Mouse (Mus musculus) heart, adult 2 months (tissue): Measurements from ENCODE around the gene Psph. TPM values are rescaled to one million over a fixed set of nuclear protein-coding genes. Genes with fewer than 3 reads are reported as not detected.
"Not testable (repeated sequence)": the region's sequence is repeated elsewhere in the genome, so short reads cannot be mapped to it uniquely, and the experiment has no call there.

Experiments
- DNase-seq, 2 experiments: peaks; one replicate each; pipeline ENCODE4 v3.0.0; 2021
- H3K27ac ChIP-seq: fragments of 200-600 bp; 2 replicates; pipeline ENCODE4 v1.8.1; 2022
- H3K27me3 ChIP-seq: fragments of 200-500 bp; 2 replicates; pipeline ENCODE4 v1.6.1; 2012; ENCODE audit warnings: mild to moderate bottlenecking, low read length, inconsistent platforms, mixed read lengths; ENCODE audit not compliant: control insufficient read depth, insufficient read depth
- H3K36me3 ChIP-seq: fragments of 200-500 bp; 2 replicates; pipeline ENCODE4 v1.6.1; 2012; ENCODE audit warnings: low read length, inconsistent platforms; ENCODE audit not compliant: control insufficient read depth, insufficient read depth
- H3K4me1 ChIP-seq: fragments of 200-500 bp; 2 replicates; pipeline ENCODE4 v1.6.1; 2011; ENCODE audit warnings: low read length; ENCODE audit not compliant: control insufficient read depth, insufficient read depth
- H3K4me3 ChIP-seq: fragments of 200-600 bp; 2 replicates; pipeline ENCODE4 v1.8.1; 2022
- H3K79me2 ChIP-seq: fragments of 200-500 bp; replicated peaks from 2 replicates; pipeline ENCODE4 v1.6.1; 2012; ENCODE audit warnings: mild to moderate bottlenecking, inconsistent platforms, low read length, moderate library complexity, mixed read lengths; ENCODE audit not compliant: control insufficient read depth, insufficient read depth
- H3K9ac ChIP-seq: fragments of 200-500 bp; 2 replicates; pipeline ENCODE4 v1.6.1; 2012; ENCODE audit warnings: low read depth, mild to moderate bottlenecking, control low read depth, inconsistent platforms, low read length, mixed read lengths
- CTCF ChIP-seq: fragments of 200-600 bp; IDR thresholded peaks from 2 replicates; pipeline ENCODE4 v1.8.1; 2022; ENCODE audit warnings: antibody characterized with exemption, mild to moderate bottlenecking, moderate library complexity
- EP300 ChIP-seq: fragments of 200-500 bp; IDR thresholded peaks from 2 replicates; pipeline ENCODE4 v1.6.1; 2011; ENCODE audit warnings: low read depth, low read length, control low read depth; ENCODE audit not compliant: insufficient read depth
- POLR2A ChIP-seq: fragments of 200-500 bp; IDR thresholded peaks from 2 replicates; pipeline ENCODE4 v1.6.1; 2011; ENCODE audit warnings: mild to moderate bottlenecking, low read depth, low read length, control low read depth; ENCODE audit not compliant: insufficient read depth
- whole genome bisulfite sequencing: fragments of 180-500 bp; shearing (Covaris S2); methylation state at CpG from one replicate; pipeline ENCODE4 v1.1.7; 2018; 5-methylcytosine and 5-hydroxymethylcytosine counted together
- intact Hi-C: fragments of 180-260 bp; cut with DNase I; formaldehyde crosslinking; loops from one replicate; pipeline ENCODE4 v1.15.1; 2025
- polyA plus RNA-seq: library from polyadenylated mRNA; depleted of rRNA; stranded (reverse); fragments of >200 nt; gene quantifications from 2 replicates; pipeline ENCODE4 v1.2.3, GENCODE M21; 2012
- total RNA-seq, 2 experiments: library from RNA; stranded (reverse); gene quantifications; 2 replicates each; pipeline ENCODE4 v1.2.3; 2021

Gene Psph
- total and polyA plus RNA-seq, 3 experiments: 6.0 to 8.7 (median 7.7) TPM

DNA sequence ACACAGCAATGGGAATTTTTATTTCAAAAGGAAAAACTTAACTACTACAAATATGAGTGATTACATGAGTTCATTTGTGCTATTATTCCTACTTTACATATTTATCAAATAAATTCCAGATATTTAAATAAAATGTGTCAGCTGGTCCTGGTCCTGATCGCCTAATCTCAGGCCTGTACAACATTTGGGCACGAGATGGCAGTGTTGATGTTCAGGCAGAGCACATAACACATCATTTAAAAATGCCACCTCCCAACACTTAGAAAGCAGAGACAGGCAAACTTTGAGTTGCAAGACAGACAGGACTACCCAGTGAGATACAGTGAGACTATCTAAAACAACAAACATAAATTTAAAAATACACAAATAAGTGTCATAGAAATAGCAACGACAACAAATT lies 5.0 kb downstream of the Psph start:
- Histone ChIP-seq H3K27me3 (no peaks in the 10 kb centered on the region), H3K27ac (no peak overlapping the region), H3K4me3 (no peak overlapping the region), H3K79me2 (no peaks in the 10 kb centered on the region; the same call in 1 of the 2 replicates), H3K9ac (no peak overlapping the region), H3K36me3 (no peaks in the 10 kb centered on the region), H3K4me1 (0 out of 2 replicates have a peak, but pooled peaks cover 1% of the 10 kb centered on the region)
- DNase-seq: no peak
- TF ChIP-seq CTCF (peak; percentile 61), POLR2A (no peak), EP300 (0 out of 2 replicates have a peak, but pooled peaks have one; percentile 17)
- intact Hi-C loops: no loop called here
- 30% methylated on average over 3 of the region's 3 CpGs for WGBS

DNA sequence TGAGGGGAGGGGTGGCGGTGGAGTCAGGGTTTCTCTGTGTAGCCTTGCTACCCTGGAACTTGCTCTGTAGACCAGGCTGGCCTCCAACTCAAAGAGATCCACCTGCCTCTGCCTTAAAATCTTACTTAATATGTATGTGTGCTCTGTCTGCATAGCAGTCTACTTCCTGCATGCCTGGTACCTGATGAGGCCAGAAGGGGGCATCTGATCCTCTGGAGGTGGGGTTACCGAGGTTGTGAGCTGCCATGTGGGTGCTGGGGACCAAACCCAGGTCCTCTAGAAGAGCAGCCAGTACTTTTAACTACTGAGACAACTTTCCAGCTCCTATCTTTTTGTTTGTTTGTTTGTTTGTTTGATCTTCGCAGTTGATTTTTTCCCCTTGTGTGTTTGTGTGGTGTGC lies 7.1 kb downstream of the Psph start:
- Histone ChIP-seq H3K4me3 (no peak overlapping the region), H3K27ac (no peak overlapping the region), H3K36me3 (no peaks in the 10 kb centered on the region), H3K4me1 (no peaks in the 10 kb centered on the region), H3K27me3 (no peaks in the 10 kb centered on the region), H3K9ac (no peak overlapping the region), H3K79me2 (no peaks in the 10 kb centered on the region; the same call in 1 of the 2 replicates)
- intact Hi-C loops: no loop called here
- no peak for DNase-seq
- WGBS: 90% methylated on average over 3 of the region's 3 CpGs
- TF ChIP-seq CTCF: no peak
- TF ChIP-seq POLR2A: no peak
- no peak for TF ChIP-seq EP300

GRCm38 (mm10) chr5:129778996-129779716 lies 8.1 kb downstream of the Psph start:
- no peaks in the 10 kb centered on the region for H3K36me3 ChIP-seq
- WGBS: 2% methylated on average over 32 of the region's 32 CpGs
- no peaks in the 10 kb centered on the region for H3K79me2 ChIP-seq
- peak overlapping the region; percentile 74 for H3K9ac ChIP-seq
- H3K4me1 ChIP-seq: no peaks in the 10 kb centered on the region
- no peak for TF ChIP-seq CTCF
- TF ChIP-seq POLR2A: peak; percentile 60
- no peak for TF ChIP-seq EP300
- DNase-seq: peak; percentile 85 to 90
- no peaks in the 10 kb centered on the region for H3K27me3 ChIP-seq
- H3K4me3 ChIP-seq: peak overlapping the region; percentile 64
- intact Hi-C loops: loop anchor here (2.0 kb wide), 1 partner anchor 54 kb away; the partner anchor contains the start of gene Nipsnap2
- H3K27ac ChIP-seq: peak overlapping the region; percentile 47

GRCm38 (mm10) chr5:129778348-129778995 lies 8.8 kb downstream of the Psph start:
- H3K4me1 ChIP-seq: no peaks in the 10 kb centered on the region
- H3K27ac ChIP-seq: peak overlapping the region; percentile 43
- no peak for DNase-seq
- peak overlapping the region; percentile 74 for H3K9ac ChIP-seq
- 42% methylated on average over 11 of the region's 11 CpGs for WGBS
- H3K27me3 ChIP-seq: no peaks in the 10 kb centered on the region
- intact Hi-C loops: loop anchor here (2.0 kb wide), 1 partner anchor 54 kb away; the partner anchor contains the start of gene Nipsnap2
- no peaks in the 10 kb centered on the region for H3K36me3 ChIP-seq
- no peaks in the 10 kb centered on the region for H3K79me2 ChIP-seq
- no peak for TF ChIP-seq POLR2A
- no peak for TF ChIP-seq CTCF
- no peak for TF ChIP-seq EP300
- H3K4me3 ChIP-seq: peak overlapping the region; percentile 64

GRCm38 (mm10) chr5:129774661-129775060 lies 12.6 kb downstream of the Psph start:
- 85% methylated on average over 3 of the region's 3 CpGs for WGBS
- Histone ChIP-seq H3K9ac (no peak overlapping the region), H3K4me1 (no peaks in the 10 kb centered on the region), H3K79me2 (no peaks in the 10 kb centered on the region), H3K27ac (no peak overlapping the region), H3K27me3 (no peaks in the 10 kb centered on the region), H3K4me3 (no peak overlapping the region), H3K36me3 (no peaks in the 10 kb centered on the region)
- intact Hi-C loops: no loop called here
- TF ChIP-seq EP300: no peak
- TF ChIP-seq POLR2A: no peak
- no peak for TF ChIP-seq CTCF
- no peak for DNase-seq

DNA sequence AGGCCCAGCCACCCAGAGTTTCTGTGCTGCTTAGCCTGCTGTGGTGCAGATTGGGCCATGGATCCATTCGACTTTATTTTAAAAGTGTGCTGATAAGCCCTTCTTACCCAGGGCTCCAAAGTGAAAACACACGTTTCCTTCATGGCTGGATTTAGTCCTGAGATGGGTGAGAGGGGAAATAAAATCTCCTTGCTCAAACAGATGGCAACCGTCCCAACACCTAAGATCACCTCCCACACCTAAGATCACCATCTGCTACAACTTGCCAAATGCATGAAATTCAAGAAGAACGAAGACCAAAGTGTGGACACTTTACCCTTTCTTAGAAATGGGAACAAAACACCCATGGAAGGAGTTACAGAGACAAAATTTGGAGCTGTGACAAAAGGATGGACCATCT lies 13.9 kb downstream of the Psph start:
- H3K79me2 ChIP-seq, H3K27ac ChIP-seq, intact Hi-C loops, DNase-seq, H3K4me1 ChIP-seq, H3K27me3 ChIP-seq, H3K36me3 ChIP-seq, H3K9ac ChIP-seq, H3K4me3 ChIP-seq: not testable (repeated sequence)
- 75% methylated on average over 4 of the region's 4 CpGs for WGBS
